Mouse (Mus musculus) 3T3-L1 (cell line): ENCODE results near the gene Arhgap5.
A peak's percentile ranks its signal among the peaks of the same experiment; 100 is the strongest.
"Not testable (repeated sequence)": the region's sequence is repeated elsewhere in the genome, so short reads cannot be mapped to it uniquely, and the experiment has no call there.

Source experiments
- DNase-seq: peaks from one replicate; pipeline ENCODE4 v3.0.0-alpha.2; 2015; ENCODE audit warnings: low read depth, low spot score

The Arhgap5 gene

GRCm38 (mm10) chr12:52529740-52530139, 26.0 kb downstream of the Arhgap5 start:
- no peak for DNase-seq

- no peak for DNase-seq
Measured at GRCm38 (mm10) chr12:52541294-52541693, 37.5 kb downstream of the Arhgap5 start.

GRCm38 (mm10) chr12:52544532-52544931, 40.8 kb downstream of the Arhgap5 start:
- DNase-seq = no peak

GRCm38 (mm10) chr12:52552085-52552484, 48.3 kb downstream of the Arhgap5 start:
- peak; percentile 17 for DNase-seq

- DNase-seq = no peak
Measured at GRCm38 (mm10) chr12:52555188-52555876, 51.6 kb downstream of the Arhgap5 start.

- DNase-seq = no peak
Measured at GRCm38 (mm10) chr12:52565654-52566053, 61.9 kb downstream of the Arhgap5 start.

- no peak for DNase-seq
Measured at GRCm38 (mm10) chr12:52573371-52573770, 69.6 kb downstream of the Arhgap5 start.

- not testable (repeated sequence) for DNase-seq
Measured at GRCm38 (mm10) chr12:52586466-52586865, 82.7 kb downstream of the Arhgap5 start.

GRCm38 (mm10) chr12:52587473-52588010, 83.8 kb downstream of the Arhgap5 start:
- peak; percentile 58 for DNase-seq

GRCm38 (mm10) chr12:52595389-52596185, 91.8 kb downstream of the Arhgap5 start:
- no peak for DNase-seq

GRCm38 (mm10) chr12:52602471-52602870, 98.7 kb downstream of the Arhgap5 start:
- no peak for DNase-seq

- DNase-seq = peak; percentile 93
Measured at GRCm38 (mm10) chr12:52602883-52603694, 99.3 kb downstream of the Arhgap5 start.

GRCm38 (mm10) chr12:52603695-52604255, 100.0 kb downstream of the Arhgap5 start:
- peak; percentile 91 for DNase-seq

- DNase-seq = peak; percentile 93
Measured at GRCm38 (mm10) chr12:52604256-52604991, 100.7 kb downstream of the Arhgap5 start.

GRCm38 (mm10) chr12:52604992-52605652, 101.3 kb downstream of the Arhgap5 start:
- DNase-seq = no peak

- peak; percentile 57 for DNase-seq
Measured at GRCm38 (mm10) chr12:52607411-52607810, 103.6 kb downstream of the Arhgap5 start.

GRCm38 (mm10) chr12:52615703-52616102, 111.9 kb downstream of the Arhgap5 start:
- DNase-seq = no peak

GRCm38 (mm10) chr12:52618418-52619040, 114.8 kb downstream of the Arhgap5 start:
- peak; percentile 59 for DNase-seq

- peak; percentile 32 for DNase-seq
Measured at GRCm38 (mm10) chr12:52619644-52620043, 115.9 kb downstream of the Arhgap5 start.
